Mouse (Mus musculus) heart, postnatal 0 days (tissue): Measurements from ENCODE around the gene Jmjd1c. TPM values are rescaled to one million over a fixed set of nuclear protein-coding genes. Genes with fewer than 3 reads are reported as not detected.

Experiments
- ATAC-seq: fragments of 200-750 bp; cut with Nextera tagmentation; 2 replicates; pipeline ENCODE4 v1.8.0; 2017; ENCODE audit warnings: low read depth, moderate number of reproducible peaks, moderate library complexity; ENCODE audit not compliant: insufficient read depth
- DNase-seq: peaks from one replicate; pipeline ENCODE4 v3.0.0-alpha.2; 2016; ENCODE audit warnings: low spot score
- H3K27ac ChIP-seq: fragments of 300-500 bp; sonication (generic); 2 replicates; pipeline ENCODE4 v1.5.1; 2014; ENCODE audit warnings: low read depth, mild to moderate bottlenecking
- H3K27me3 ChIP-seq: fragments of 300-500 bp; sonication (generic); 2 replicates; pipeline ENCODE4 v1.6.1; 2014; ENCODE audit warnings: low read length, mixed read lengths; ENCODE audit not compliant: control insufficient read depth, insufficient read depth
- H3K36me3 ChIP-seq: fragments of 300-500 bp; sonication (generic); replicated peaks from 2 replicates; pipeline ENCODE4 v1.6.1; 2014; ENCODE audit warnings: low read length, mixed read lengths; ENCODE audit not compliant: control insufficient read depth, insufficient read depth
- H3K4me1 ChIP-seq: fragments of 300-500 bp; sonication (generic); 2 replicates; pipeline ENCODE4 v1.6.1; 2014; ENCODE audit warnings: antibody characterized with exemption; ENCODE audit not compliant: control insufficient read depth, insufficient read depth
- H3K4me2 ChIP-seq: fragments of 300-500 bp; sonication (generic); 2 replicates; pipeline ENCODE4 v1.6.1; 2014; ENCODE audit warnings: low read depth, mild to moderate bottlenecking, low read length, moderate library complexity
- H3K4me3 ChIP-seq: fragments of 300-500 bp; sonication (generic); 2 replicates; pipeline ENCODE4 v1.5.1; 2014; ENCODE audit warnings: low read depth, low read length
- H3K9ac ChIP-seq: fragments of 300-500 bp; sonication (generic); replicated peaks from 2 replicates; pipeline ENCODE4 v1.6.1; 2014; ENCODE audit warnings: low read depth, low read length, mixed read lengths
- H3K9me3 ChIP-seq: fragments of 300-500 bp; sonication (generic); replicated peaks from 2 replicates; pipeline ENCODE4 v1.6.1; 2016; ENCODE audit warnings: low read length; ENCODE audit not compliant: control insufficient read depth
- CTCF ChIP-seq: IDR thresholded peaks from 2 replicates; pipeline ENCODE4 v1.5.1; 2016; ENCODE audit warnings: antibody characterized with exemption, control low read depth, low read depth
- EP300 ChIP-seq: IDR thresholded peaks from 2 replicates; pipeline ENCODE4 v1.6.1; 2016; ENCODE audit warnings: antibody characterized with exemption, low read depth
- WGBS: fragments of 180-500 bp; shearing (Covaris S2); extraction: QIAGEN DNeasy Blood & Tissue Kit; methylation state at CpG from one replicate; pipeline ENCODE4 v1.1.7; 2014; 5-methylcytosine and 5-hydroxymethylcytosine counted together
- polyA plus RNA-seq: library from polyadenylated mRNA; unstranded; fragments of >200 nt; fragmentation: Nextera tagmentation; extraction: Ambion mirVana; gene quantifications from 2 replicates; pipeline ENCODE4 v1.2.1, GENCODE M21; 2015
- total RNA-seq: library from RNA; depleted of rRNA; stranded (reverse); fragments of >200 nt; gene quantifications from 2 replicates; pipeline ENCODE4 v1.2.3, GENCODE M21; 2014; ENCODE audit warnings: low replicate concordance

Gene Jmjd1c
- total and polyA plus RNA-seq, 2 experiments from 2014 or later: 28.1 to 42.4 TPM

GRCm38 (mm10) chr10:67221284-67221683 is 125.4 kb downstream of the Jmjd1c start:
- Histone ChIP-seq H3K4me3 (no peak overlapping the region), H3K27ac (no peak overlapping the region), H3K9me3 (no peaks in the 10 kb centered on the region), H3K4me2 (no peak overlapping the region), H3K36me3 (peaks cover 62% of the 10 kb centered on the region), H3K27me3 (no peaks in the 10 kb centered on the region), H3K4me1 (peaks cover 18% of the 10 kb centered on the region), H3K9ac (no peak overlapping the region)
- ATAC-seq (no peak), DNase-seq (no peak)
- no peak for TF ChIP-seq CTCF
- no peak for TF ChIP-seq EP300
- WGBS: 31% methylated on average over 5 of the region's 5 CpGs

GRCm38 (mm10) chr10:67223942-67224341 is 128.0 kb downstream of the Jmjd1c start:
- TF ChIP-seq EP300 (no peak), CTCF (no peak)
- ATAC-seq (no peak), DNase-seq (no peak)
- Histone ChIP-seq H3K4me1 (peaks cover 18% of the 10 kb centered on the region), H3K27me3 (no peaks in the 10 kb centered on the region), H3K9ac (no peak overlapping the region), H3K4me2 (no peak overlapping the region), H3K4me3 (no peak overlapping the region), H3K9me3 (no peaks in the 10 kb centered on the region), H3K27ac (no peak overlapping the region), H3K36me3 (peaks cover 64% of the 10 kb centered on the region)
- WGBS: 34% methylated on average over 3 of the region's 4 CpGs

- no peak for ATAC-seq
- DNase-seq: no peak
- Histone ChIP-seq H3K4me1 (peaks cover 18% of the 10 kb centered on the region), H3K27me3 (no peaks in the 10 kb centered on the region), H3K9me3 (no peaks in the 10 kb centered on the region), H3K4me2 (no peak overlapping the region), H3K36me3 (peaks cover 61% of the 10 kb centered on the region), H3K27ac (peak overlapping the region; percentile 70; the same call in 1 of the 2 replicates), H3K9ac (0 out of 2 replicates have a peak overlapping the region, but pooled peaks have one; percentile 10), H3K4me3 (no peak overlapping the region)
- WGBS: 68% methylated on average over 6 of the region's 6 CpGs
- TF ChIP-seq CTCF (no peak), EP300 (no peak)
These were observed 129.6 kb downstream of the Jmjd1c start for GRCm38 (mm10) chr10:67225528-67225927.

GRCm38 (mm10) chr10:67226109-67226508 is 130.2 kb downstream of the Jmjd1c start:
- 31% methylated on average over 7 of the region's 7 CpGs for WGBS
- Histone ChIP-seq H3K36me3 (peaks cover 62% of the 10 kb centered on the region), H3K27ac (peak overlapping the region; percentile 70), H3K4me1 (peaks cover 15% of the 10 kb centered on the region), H3K4me3 (no peak overlapping the region), H3K27me3 (no peaks in the 10 kb centered on the region), H3K9me3 (no peaks in the 10 kb centered on the region), H3K4me2 (no peak overlapping the region), H3K9ac (0 out of 2 replicates have a peak overlapping the region, but pooled peaks have one; percentile 10)
- ATAC-seq: peak; percentile 74
- TF ChIP-seq CTCF (no peak), EP300 (no peak)
- peak; percentile 63 for DNase-seq

- H3K4me3 ChIP-seq: no peak overlapping the region
- ATAC-seq: no peak
- H3K27ac ChIP-seq: peak overlapping the region; percentile 70
- peaks cover 11% of the 10 kb centered on the region; the same call in 1 of the 2 replicates for H3K4me1 ChIP-seq
- 64% methylated on average over 14 of the region's 14 CpGs for WGBS
- DNase-seq: no peak
- H3K9me3 ChIP-seq: no peaks in the 10 kb centered on the region
- TF ChIP-seq EP300: no peak
- no peak for TF ChIP-seq CTCF
- H3K9ac ChIP-seq: no peak overlapping the region
- no peaks in the 10 kb centered on the region for H3K27me3 ChIP-seq
- H3K36me3 ChIP-seq: peaks cover 61% of the 10 kb centered on the region
- no peak overlapping the region for H3K4me2 ChIP-seq
These were observed 130.6 kb downstream of the Jmjd1c start for GRCm38 (mm10) chr10:67226543-67226942.

GRCm38 (mm10) chr10:67230439-67230838 is 134.5 kb downstream of the Jmjd1c start:
- ATAC-seq (no peak), DNase-seq (no peak)
- no peaks in the 10 kb centered on the region for H3K9me3 ChIP-seq
- H3K27me3 ChIP-seq: no peaks in the 10 kb centered on the region
- no peak overlapping the region for H3K27ac ChIP-seq
- H3K4me2 ChIP-seq: no peak overlapping the region
- no peak for TF ChIP-seq EP300
- TF ChIP-seq CTCF: no peak
- peaks cover 7% of the 10 kb centered on the region; the same call in 1 of the 2 replicates for H3K4me1 ChIP-seq
- no peak overlapping the region for H3K9ac ChIP-seq
- 58% methylated on average over 6 of the region's 6 CpGs for WGBS
- no peak overlapping the region for H3K4me3 ChIP-seq
- peaks cover 74% of the 10 kb centered on the region for H3K36me3 ChIP-seq
